Mouse (Mus musculus) liver, postnatal 0 days (tissue): Measurements from ENCODE around the gene Cyp2d22. TPM values are rescaled to one million over a fixed set of nuclear protein-coding genes. Genes with fewer than 3 reads are reported as not detected.
A peak's percentile ranks its signal among the peaks of the same experiment; 100 is the strongest.

Experiments
- ATAC-seq: fragments of 200-750 bp; cut with Nextera tagmentation; 2 replicates; pipeline ENCODE4 v1.8.0; 2017; ENCODE audit warnings: mild to moderate bottlenecking, moderate library complexity
- DNase-seq: peaks from one replicate; pipeline ENCODE4 v3.0.0-alpha.2; 2016
- H3K27ac ChIP-seq: fragments of 300-500 bp; sonication (generic); 2 replicates; pipeline ENCODE4 v1.5.1; 2014; ENCODE audit warnings: antibody characterized with exemption, moderate library complexity, mild to moderate bottlenecking, low read depth
- H3K27me3 ChIP-seq: fragments of 300-500 bp; sonication (generic); 2 replicates; pipeline ENCODE4 v1.6.1; 2014; ENCODE audit warnings: low read length, control low read depth, mixed read lengths; ENCODE audit not compliant: insufficient read depth
- H3K36me3 ChIP-seq: fragments of 300-500 bp; sonication (generic); replicated peaks from 2 replicates; pipeline ENCODE4 v1.6.1; 2014; ENCODE audit warnings: mild to moderate bottlenecking, control low read depth, low read length, moderate library complexity, mixed read lengths; ENCODE audit not compliant: insufficient read depth
- H3K4me1 ChIP-seq: fragments of 300-500 bp; sonication (generic); 2 replicates; pipeline ENCODE4 v1.6.1; 2014; ENCODE audit warnings: antibody characterized with exemption, mild to moderate bottlenecking, control low read depth; ENCODE audit not compliant: insufficient read depth
- H3K4me2 ChIP-seq: fragments of 300-500 bp; sonication (generic); 2 replicates; pipeline ENCODE4 v1.6.1; 2014; ENCODE audit warnings: low read depth, mild to moderate bottlenecking, low read length, moderate library complexity, mixed read lengths
- H3K4me3 ChIP-seq: fragments of 300-500 bp; sonication (generic); 2 replicates; pipeline ENCODE4 v1.5.1; 2014; ENCODE audit warnings: low read depth, low read length
- H3K9ac ChIP-seq: fragments of 300-500 bp; sonication (generic); replicated peaks from 2 replicates; pipeline ENCODE4 v1.6.1; 2014; ENCODE audit warnings: mild to moderate bottlenecking, moderate library complexity
- H3K9me3 ChIP-seq: fragments of 300-500 bp; sonication (generic); 2 replicates; pipeline ENCODE4 v1.6.1; 2016; ENCODE audit warnings: mild to moderate bottlenecking, control low read depth, low read length, mixed read lengths
- CTCF ChIP-seq: sonication (generic); IDR thresholded peaks from 2 replicates; pipeline ENCODE4 v1.5.1; 2016; ENCODE audit warnings: antibody characterized with exemption, low read depth
- EP300 ChIP-seq: IDR thresholded peaks from 2 replicates; pipeline ENCODE4 v1.6.1; 2016; ENCODE audit warnings: antibody characterized with exemption, low read depth, mild to moderate bottlenecking
- WGBS: fragments of 180-500 bp; shearing (Covaris S2); extraction: QIAGEN DNeasy Blood & Tissue Kit; methylation state at CpG from one replicate; pipeline ENCODE4 v1.1.7; 2014; ENCODE audit not compliant: insufficient replicate concordance; 5-methylcytosine and 5-hydroxymethylcytosine counted together
- microRNA-seq: library from miRNA; unstranded; fragments of <30 nt; microRNA quantifications from one replicate; pipeline ENCODE4, GENCODE M21; 2016
- polyA plus RNA-seq: library from polyadenylated mRNA; unstranded; fragments of >200 nt; fragmentation: Nextera tagmentation; extraction: Ambion mirVana; gene quantifications from 2 replicates; pipeline ENCODE4 v1.2.1, GENCODE M21; 2015

Gene Cyp2d22
- polyA plus RNA-seq, 1 experiment from 2014 or later = 44.9 TPM

DNA sequence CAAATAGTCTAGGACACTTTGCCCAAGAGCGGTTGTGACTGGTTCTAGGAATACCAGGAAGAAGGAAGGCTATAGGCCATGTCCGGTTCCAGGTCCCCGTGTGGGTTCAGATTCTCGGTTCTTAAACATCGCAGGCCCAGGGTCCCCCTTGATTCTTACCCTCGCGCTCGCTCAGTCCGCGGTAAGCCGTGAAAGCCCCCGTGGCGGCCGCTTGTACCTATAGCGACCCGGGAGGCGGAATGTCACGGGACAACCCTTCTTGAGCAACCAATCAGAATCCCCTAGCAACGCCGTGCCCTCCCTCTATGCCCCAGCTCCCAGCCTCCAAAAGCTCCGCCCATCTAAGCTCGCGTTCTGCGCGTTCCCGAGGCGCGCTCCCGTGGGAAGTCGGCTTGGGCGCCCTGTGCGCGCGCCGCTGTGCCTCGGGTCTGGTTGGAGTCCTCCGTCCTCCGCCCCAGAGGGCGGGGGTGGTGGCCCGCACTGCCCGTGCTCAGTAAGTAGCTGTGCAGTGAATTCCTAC is 41.4 kb downstream of the Cyp2d22 start, which contains the start of the genes Naga, Pheta2 and Smdt1:
Gene Naga, minus strand, starts transcription at position 333 of the 520 bp plus-strand sequence.
Gene Pheta2, plus strand, starts transcription at position 350 of the 520 bp plus-strand sequence.
Gene Smdt1, plus strand, starts transcription at position 367 of the 520 bp plus-strand sequence.
- ATAC-seq (peak; percentile 79), DNase-seq (peak; percentile 99)
- Histone ChIP-seq H3K4me1 (peaks cover 59% of the 10 kb centered on the region), H3K27me3 (no peaks in the 10 kb centered on the region), H3K9me3 (no peaks in the 10 kb centered on the region), H3K4me2 (peak within 1 kb of the TSS; percentile 76), H3K4me3 (peak within 1 kb of the TSS; percentile 77), H3K27ac (peak within 1 kb of the TSS; percentile 99), H3K36me3 (peaks cover 35% of the 10 kb centered on the region), H3K9ac (peak within 1 kb of the TSS; percentile 81)
- 0 out of 2 replicates have a peak, but pooled peaks have one; percentile 9 for TF ChIP-seq EP300
- TF ChIP-seq CTCF = peak; percentile 47
- 0% methylated on average over 40 of the region's 41 CpGs for WGBS

DNA sequence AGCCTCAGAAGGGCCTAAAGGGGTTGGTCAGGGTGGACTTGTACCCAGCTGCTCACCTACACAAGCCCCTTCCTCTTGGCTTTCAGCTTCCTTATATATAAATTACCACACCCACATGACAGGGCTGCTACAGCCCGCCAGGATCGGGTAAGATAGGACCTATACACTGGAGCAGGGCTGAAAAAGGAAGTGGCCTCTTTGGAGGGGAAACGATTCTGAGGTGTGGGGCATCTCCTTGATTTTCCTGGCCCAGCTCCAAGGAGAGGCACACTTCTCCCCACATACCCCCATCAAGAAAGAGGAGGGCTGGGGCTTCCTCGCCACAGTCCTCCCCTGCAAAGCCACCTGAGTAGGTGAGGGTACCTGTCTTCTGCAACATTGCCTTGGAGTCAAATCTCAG is 42.2 kb downstream of the Cyp2d22 start:
- H3K27me3 ChIP-seq = no peaks in the 10 kb centered on the region
- no peak for ATAC-seq
- peaks cover 51% of the 10 kb centered on the region for H3K4me1 ChIP-seq
- TF ChIP-seq CTCF (no peak), EP300 (no peak)
- peak overlapping the region; percentile 81 for H3K9ac ChIP-seq
- no peaks in the 10 kb centered on the region for H3K9me3 ChIP-seq
- H3K27ac ChIP-seq = peak overlapping the region; percentile 99
- DNase-seq = no peak
- H3K36me3 ChIP-seq = peaks cover 30% of the 10 kb centered on the region
- peak overlapping the region; percentile 77 for H3K4me3 ChIP-seq
- 12% methylated on average over 4 of the region's 4 CpGs for WGBS
- H3K4me2 ChIP-seq = peak overlapping the region; percentile 76

DNA sequence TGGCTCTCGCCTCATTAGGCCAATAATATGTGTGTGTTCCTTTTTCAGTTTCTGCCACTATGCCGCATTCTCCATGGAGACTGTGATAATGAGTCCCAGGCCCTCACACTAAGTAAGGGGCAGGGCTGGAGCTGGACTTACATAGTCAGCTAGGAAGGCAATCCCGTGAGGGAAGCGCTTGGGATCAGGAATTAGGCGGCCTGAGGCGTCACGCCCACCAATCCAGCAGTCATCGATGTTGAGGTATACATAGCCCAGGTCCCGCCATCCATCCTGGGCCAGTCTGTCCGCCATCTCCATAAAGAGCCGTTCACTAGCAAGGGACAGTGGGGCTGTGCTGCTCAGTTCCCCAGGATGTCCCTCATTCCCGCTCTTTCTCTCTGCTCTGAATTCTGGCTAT is 43.4 kb downstream of the Cyp2d22 start:
- WGBS = 87% methylated on average over 12 of the region's 12 CpGs
- no peak for ATAC-seq

DNA sequence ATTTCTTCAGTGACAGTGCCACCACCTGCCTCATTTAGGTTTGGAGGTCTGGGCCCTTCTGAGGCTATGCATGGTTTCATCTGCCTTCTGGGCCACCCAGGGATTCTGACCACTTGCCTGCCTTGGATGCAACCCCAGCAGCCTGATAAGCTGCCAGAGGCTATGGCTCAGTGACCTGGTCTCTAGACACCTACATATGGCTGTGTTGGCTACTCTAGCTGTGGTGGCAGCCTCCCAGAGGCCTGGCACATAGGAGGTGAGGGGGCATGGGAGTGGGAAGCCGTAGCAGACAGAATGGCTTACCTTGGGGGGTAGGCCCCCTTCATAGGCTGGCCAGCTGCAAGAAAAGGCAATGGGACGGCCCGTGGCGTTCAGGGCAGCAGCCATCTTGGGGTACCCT is 44.9 kb downstream of the Cyp2d22 start:
- Histone ChIP-seq H3K36me3 (peaks cover 44% of the 10 kb centered on the region), H3K9ac (no peak overlapping the region), H3K4me1 (peaks cover 29% of the 10 kb centered on the region), H3K4me2 (no peak overlapping the region), H3K27me3 (no peaks in the 10 kb centered on the region), H3K4me3 (no peak overlapping the region), H3K9me3 (no peaks in the 10 kb centered on the region), H3K27ac (no peak overlapping the region)
- ATAC-seq (no peak), DNase-seq (no peak)
- 98% methylated on average over 4 of the region's 4 CpGs for WGBS
- TF ChIP-seq EP300 (no peak), CTCF (no peak)

More for the DNA sequence above, 43.4 kb downstream of the Cyp2d22 start:
- H3K36me3 ChIP-seq = peaks cover 39% of the 10 kb centered on the region
- no peak for DNase-seq
- H3K4me1 ChIP-seq = peaks cover 41% of the 10 kb centered on the region
- TF ChIP-seq EP300 = no peak
- TF ChIP-seq CTCF = no peak
- H3K9ac ChIP-seq = no peak overlapping the region
- no peak overlapping the region for H3K4me3 ChIP-seq
- no peaks in the 10 kb centered on the region for H3K9me3 ChIP-seq
- peak overlapping the region; percentile 22; the same call in 1 of the 2 replicates for H3K27ac ChIP-seq
- H3K4me2 ChIP-seq = peak overlapping the region; percentile 76
- H3K27me3 ChIP-seq = no peaks in the 10 kb centered on the region

DNA sequence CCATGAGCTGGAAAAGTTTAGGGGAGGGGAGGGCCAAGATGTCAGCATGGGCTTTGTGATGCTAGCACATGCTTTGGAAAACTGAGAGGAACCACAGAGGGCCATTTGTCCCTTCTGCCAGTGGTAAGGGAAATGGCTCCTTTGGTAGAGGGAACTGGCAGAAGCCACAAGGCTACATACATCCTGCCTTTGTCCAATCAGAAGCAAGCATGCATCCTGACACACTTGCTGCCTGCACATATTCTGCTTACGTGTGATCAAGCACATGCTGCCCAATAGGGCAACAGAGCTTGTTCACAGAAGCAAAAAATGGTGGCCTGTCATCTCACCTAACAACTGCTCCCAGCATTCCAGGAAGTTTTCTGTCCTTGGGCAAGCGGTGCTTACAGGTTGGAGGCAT is 54.7 kb downstream of the Cyp2d22 start:
- ATAC-seq (no peak), DNase-seq (no peak)
- 71% methylated on average over 2 of the region's 2 CpGs for WGBS
- Histone ChIP-seq H3K27ac (no peak overlapping the region), H3K36me3 (peaks cover 14% of the 10 kb centered on the region), H3K9ac (no peak overlapping the region), H3K4me1 (no peaks in the 10 kb centered on the region), H3K9me3 (no peaks in the 10 kb centered on the region), H3K27me3 (no peaks in the 10 kb centered on the region), H3K4me3 (no peak overlapping the region), H3K4me2 (no peak overlapping the region)
- no peak for TF ChIP-seq CTCF
- TF ChIP-seq EP300 = no peak

DNA sequence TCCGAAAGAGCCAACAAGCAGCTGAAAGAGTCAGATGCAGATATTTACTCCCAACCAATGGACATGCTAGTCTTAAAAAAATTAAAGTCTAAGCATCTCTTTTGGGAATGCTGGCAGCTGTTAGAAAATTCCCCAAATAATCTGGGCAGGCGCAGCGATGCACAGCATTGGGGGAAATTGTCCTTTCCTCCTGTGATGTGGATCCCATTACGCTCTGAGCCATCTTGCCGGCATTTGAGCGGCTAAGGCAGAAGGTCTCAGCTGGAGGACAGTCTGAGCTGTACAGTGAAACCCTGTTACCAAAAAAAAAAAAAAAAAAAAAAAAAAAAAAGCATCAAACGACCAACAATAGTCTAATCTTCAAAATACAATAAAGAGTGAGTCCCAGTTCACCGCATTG is 57.9 kb downstream of the Cyp2d22 start:
- H3K4me3 ChIP-seq = no peak overlapping the region
- H3K9ac ChIP-seq = no peak overlapping the region
- no peak for DNase-seq
- H3K27me3 ChIP-seq = no peaks in the 10 kb centered on the region
- TF ChIP-seq EP300 = no peak
- no peak for TF ChIP-seq CTCF
- no peak overlapping the region for H3K27ac ChIP-seq
- H3K4me1 ChIP-seq = no peaks in the 10 kb centered on the region
- H3K36me3 ChIP-seq = no peaks in the 10 kb centered on the region
- H3K9me3 ChIP-seq = no peaks in the 10 kb centered on the region
- 84% methylated on average over 8 of the region's 8 CpGs for WGBS
- H3K4me2 ChIP-seq = no peak overlapping the region
- no peak for ATAC-seq

Small RNA genes within 50 kb of the gene (microRNA-seq; reads per million reads assigned to microRNA genes)
- not detected for gene Gm25990
- gene Gm27331 = not detected
- gene Mir7684 = not detected

Other genes starting within 250 kb of the Cyp2d22 start
- gene Srebf2, start 233.1 kb downstream of the Cyp2d22 start, polyA plus RNA-seq = 30.3 and 33.6 TPM in 2 replicates
- gene Shisa8, start 167.4 kb downstream of the Cyp2d22 start, polyA plus RNA-seq = 0.08 and 0.13 TPM in 2 replicates
- gene Tnfrsf13c, start 155.9 kb downstream of the Cyp2d22 start, polyA plus RNA-seq = 2.0 and 2.3 TPM in 2 replicates
- 27.8 and 30.7 TPM in 2 replicates for gene Cenpm, start 135.5 kb downstream of the Cyp2d22 start, polyA plus RNA-seq
- not detected in 2 replicates for gene 1500009C09Rik, start 127.9 kb downstream of the Cyp2d22 start, polyA plus RNA-seq
- gene Sept3, start 105.4 kb downstream of the Cyp2d22 start, polyA plus RNA-seq = 0.06 and 0.07 TPM in 2 replicates
- gene Wbp2nl, start 81.3 kb downstream of the Cyp2d22 start, polyA plus RNA-seq = 0.07 and 0.09 TPM in 2 replicates
- 34.6 TPM in 2 replicates for gene Naga, start 41.3 kb downstream of the Cyp2d22 start, polyA plus RNA-seq
- 16.1 and 17.5 TPM in 2 replicates for gene Pheta2, start 41.3 kb downstream of the Cyp2d22 start, polyA plus RNA-seq
- 145 and 151 TPM in 2 replicates for gene Smdt1, start 41.3 kb downstream of the Cyp2d22 start, polyA plus RNA-seq
- 642 and 691 TPM in 2 replicates for gene Ndufa6, start 25.9 kb downstream of the Cyp2d22 start, polyA plus RNA-seq
- gene Cyp2d11, start 13.8 kb upstream of the Cyp2d22 start, polyA plus RNA-seq = 0.20 and 0.25 TPM in 2 replicates
- 384 and 387 TPM in 2 replicates for gene Cyp2d10, start 26.9 kb upstream of the Cyp2d22 start, polyA plus RNA-seq
- 216 and 246 TPM in 2 replicates for gene Cyp2d9, start 53.2 kb upstream of the Cyp2d22 start, polyA plus RNA-seq
- gene Cyp2d12, start 174.8 kb upstream of the Cyp2d22 start, polyA plus RNA-seq = 0.07 TPM in 1 of 2 replicates, not detected in the other
- gene Cyp2d34, start 240.7 kb upstream of the Cyp2d22 start, polyA plus RNA-seq = not detected in 2 replicates